8 mouse cellular contexts compared by ENCODE assay signal in the genomic region with DNA sequence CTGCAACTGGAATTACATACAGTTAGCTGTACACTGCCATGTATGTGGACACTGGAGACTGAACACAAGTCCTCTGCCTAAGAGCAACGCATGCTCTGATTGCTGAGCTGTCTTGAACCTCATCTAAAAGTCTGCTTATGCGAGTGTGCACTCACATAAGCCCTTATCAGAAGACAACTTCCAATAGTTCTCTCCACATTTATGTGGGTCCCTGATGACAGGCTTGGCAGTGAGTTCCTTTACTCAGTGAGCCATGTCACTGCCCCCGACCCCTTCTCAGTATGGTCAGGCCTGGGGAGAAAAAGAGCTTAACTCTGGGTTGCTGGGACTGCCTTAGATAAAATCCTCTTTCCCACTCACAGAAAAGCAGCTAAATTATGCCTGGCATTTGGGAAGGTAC. TPM values are rescaled to one million over a fixed set of nuclear protein-coding genes. Genes with fewer than 3 reads are reported as not detected.
DNase-seq lines count a peak whose midpoint lies in the region; ATAC-seq and TF ChIP-seq lines count a peak whose summit lies in the region.

Gene Dlg4, plus strand, starts transcription at position 274 of the 400 bp plus-strand sequence.

- no peak for TF ChIP-seq POLR2A in bone marrow, adult 2 months (IDR thresholded peaks at IDR 0.05; ENCODE audit: borderline replicate concordance, control insufficient read depth, low read depth, low read length)

- no peak within 1 kb of the TSS for H3K4me3 ChIP-seq in bone marrow, adult 2 months (replicated peaks; ENCODE audit: control insufficient read depth, low read depth, low read length)
- peak within 1 kb of the TSS; percentile 56 for H3K4me3 ChIP-seq in heart, postnatal 0 days (ENCODE audit: low read depth, low read length)
- peak within 1 kb of the TSS; percentile 67 for H3K4me3 ChIP-seq in limb, embryonic 12.5 days (replicated peaks)

- peaks cover 24% of the 10 kb centered on the region for H3K36me3 ChIP-seq in heart, postnatal 0 days (replicated peaks; ENCODE audit: control insufficient read depth, insufficient read depth, low read length)
- H3K36me3 ChIP-seq in limb, embryonic 12.5 days, result peaks cover 25% of the 10 kb centered on the region

- peak within 1 kb of the TSS; percentile 56; the same call in 1 of the 2 replicates for H3K9ac ChIP-seq in heart, postnatal 0 days (replicated peaks; ENCODE audit: low read depth, low read length)
- H3K9ac ChIP-seq in limb, embryonic 12.5 days (replicated peaks), result peak within 1 kb of the TSS; percentile 92; the same call in 1 of the 2 replicates

- no peak for DNase-seq in layer of hippocampus, adult 8-10 months (ENCODE audit: low spot score in 2 of 2)
- DNase-seq in layer of hippocampus, adult 9-10 months (ENCODE audit: low spot score), result no peak
- DNase-seq in heart, postnatal 0 days (ENCODE audit: low spot score), result no peak
- no peak for DNase-seq in kidney, postnatal 25 days

- no peak for TF ChIP-seq EP300 in heart, postnatal 0 days (IDR thresholded peaks at IDR 0.05; ENCODE audit: low read depth)

- H3K9me3 ChIP-seq in heart, postnatal 0 days (replicated peaks; ENCODE audit: control insufficient read depth, low read length), result no peaks in the 10 kb centered on the region
- H3K9me3 ChIP-seq in limb, embryonic 12.5 days, result no peaks in the 10 kb centered on the region

- H3K27ac ChIP-seq in bone marrow, adult 2 months (ENCODE audit: control insufficient read depth, insufficient read depth, low read depth, low read length, poor library complexity), result no peak within 1 kb of the TSS
- H3K27ac ChIP-seq in heart, postnatal 0 days (ENCODE audit: low read depth), result no peak within 1 kb of the TSS
- H3K27ac ChIP-seq in limb, embryonic 12.5 days, result peak within 1 kb of the TSS; percentile 94

- 75% methylated on average over 3 of the region's 3 CpGs for WGBS in bone marrow, adult 2 months
- 74% methylated on average over 3 of the region's 3 CpGs for WGBS in heart, postnatal 0 days
- WGBS in limb, embryonic 12.5 days, result 89% methylated on average over 3 of the region's 3 CpGs

- no peaks in the 10 kb centered on the region for H3K27me3 ChIP-seq in heart, postnatal 0 days (ENCODE audit: control insufficient read depth, insufficient read depth, low read length)
- H3K27me3 ChIP-seq in limb, embryonic 12.5 days, result no peaks in the 10 kb centered on the region

- peak within 1 kb of the TSS; percentile 71; the same call in 1 of the 2 replicates for H3K4me2 ChIP-seq in heart, postnatal 0 days (ENCODE audit: low read depth, low read length)
- H3K4me2 ChIP-seq in limb, embryonic 12.5 days, result peak within 1 kb of the TSS; percentile 87

- ATAC-seq in heart, postnatal 0 days (ENCODE audit: insufficient read depth, low read depth), result no peak
- no peak for ATAC-seq in limb, embryonic 12.5 days (ENCODE audit: insufficient number of reproducible peaks, insufficient read depth, low FRiP score, low TSS enrichment, low read depth)
- no peak for ATAC-seq in erythroid progenitor cell, adult 5-6 weeks (replicated peaks; ENCODE audit: low FRiP score, poor library complexity, severe bottlenecking)
- ATAC-seq in megakaryocyte-erythroid progenitor cell, adult 5-6 weeks (replicated peaks; ENCODE audit: low FRiP score, low TSS enrichment, poor library complexity, severe bottlenecking), result no peak

- peaks cover 1% of the 10 kb centered on the region; the same call in 1 of the 2 replicates for H3K4me1 ChIP-seq in bone marrow, adult 2 months (ENCODE audit: control insufficient read depth, insufficient read depth, low read length)
- H3K4me1 ChIP-seq in heart, postnatal 0 days (ENCODE audit: control insufficient read depth, insufficient read depth), result peaks cover 31% of the 10 kb centered on the region
- H3K4me1 ChIP-seq in limb, embryonic 12.5 days (replicated peaks), result peaks cover 51% of the 10 kb centered on the region

- no peak for TF ChIP-seq CTCF in bone marrow, adult 2 months (IDR thresholded peaks at IDR 0.05; ENCODE audit: control insufficient read depth, insufficient read depth, low read length)
- TF ChIP-seq CTCF in heart, postnatal 0 days (IDR thresholded peaks at IDR 0.05; ENCODE audit: low read depth), result no peak

RNA-seq across cellular contexts. Expression of gene Dlg4, which starts in this region (rescaled TPM):
- 100 to 1,000 TPM; 730 to 858 (median 789) TPM for total RNA-seq in layer of hippocampus, adult 8-10 months (2022)
- polyA plus RNA-seq in bone marrow, adult 2 months (2011; ENCODE audit: insufficient read depth, insufficient read length, low replicate concordance, missing spikeins), result 5.4 and 19.4 TPM in 2 replicates
- 3.4 and 10.3 TPM in 2 replicates for total RNA-seq in heart, postnatal 0 days (2014; rRNA removed; ENCODE audit: low replicate concordance)
- polyA plus RNA-seq in heart, postnatal 0 days (2015; fragmentation: Nextera tagmentation; extraction: Ambion mirVana), result 2.2 TPM in 2 replicates
- 10.6 and 13.6 TPM in 2 replicates for polyA plus RNA-seq in limb, embryonic 12.5 days (2016; fragmentation: Nextera tagmentation; extraction: Ambion mirVana)
- total RNA-seq in erythroid progenitor cell, adult 5-6 weeks (2015; ENCODE audit: low replicate concordance), result not detected in 2 replicates
- total RNA-seq in erythroid progenitor cell, adult 5-6 weeks (2017; ENCODE audit: low replicate concordance), result 1.1 and 2.7 TPM in 2 replicates
- 2.1 and 3.0 TPM in 2 replicates for total RNA-seq in megakaryocyte-erythroid progenitor cell, adult 5-6 weeks (2014; fragmentation: Nextera tagmentation)
- 0.23 and 0.76 TPM in 2 replicates for total RNA-seq in megakaryocyte-erythroid progenitor cell, adult 5-6 weeks (2017)

Comparison
In these comparisons a context has a peak if more than half of its experiments do, and no peak if none do; other contexts are left out.
1. RNA of gene Dlg4 (total RNA-seq): 730 to 858 TPM in layer of hippocampus, adult 8-10 months; 3.4 to 10.3 TPM in heart, postnatal 0 days, 0.23 to 3.0 TPM in megakaryocyte-erythroid progenitor cell, adult 5-6 weeks and 1.1 to 2.7 TPM in erythroid progenitor cell, adult 5-6 weeks; every median in the first group is over 10 times any median in the second.